Mouse (Mus musculus): ENCODE results near the gene Nupr1.

The Nupr1 gene

GRCm38 (mm10) chr7:126643244-126643617, 12.6 kb upstream of the Nupr1 start:
- peak in 1 of 2 experiments; percentile 9 for DNase-seq (ENCODE audit: low spot score in 2 of 2)

- no peak for DNase-seq (ENCODE audit: low spot score in 2 of 2)
Measured at GRCm38 (mm10) chr7:126642545-126643243, 12.0 kb upstream of the Nupr1 start.

DNA sequence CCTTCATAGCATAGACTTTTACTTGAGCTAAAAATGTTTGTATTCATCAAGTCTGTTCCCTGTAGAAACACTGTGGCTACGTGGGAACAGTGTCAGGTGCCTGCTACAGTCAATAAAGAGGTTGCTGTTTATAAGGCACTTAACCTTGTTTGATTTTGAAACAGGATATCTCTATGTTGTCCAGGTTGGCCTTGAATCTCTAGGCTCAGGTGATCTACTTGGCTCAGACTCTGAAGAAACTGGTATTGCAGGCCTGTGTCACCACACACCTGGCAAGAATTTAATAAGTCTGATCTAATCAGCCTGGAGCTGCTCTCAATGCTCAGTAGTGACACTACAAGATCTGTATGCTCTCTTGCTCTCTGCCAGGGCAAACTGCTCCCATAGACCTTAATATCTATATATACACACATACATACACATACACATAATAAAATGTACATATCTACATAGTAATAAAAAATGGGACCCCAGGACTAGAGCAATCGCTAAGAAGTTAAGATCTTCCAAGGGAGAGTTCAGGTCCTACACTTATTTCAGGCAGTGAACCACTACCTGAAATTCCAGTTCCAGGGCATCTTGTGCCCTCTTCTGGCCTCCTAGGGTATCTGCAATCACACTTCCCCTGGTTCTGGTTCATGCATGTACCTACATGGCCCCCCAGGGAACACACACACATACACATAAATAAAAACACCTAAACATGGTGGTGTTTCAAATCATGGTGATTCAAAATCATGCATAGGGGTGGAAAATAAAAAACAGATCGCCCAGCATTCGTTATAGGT, 6.3 kb upstream of the Nupr1 start:
- peak; percentile 20 to 40 for DNase-seq (ENCODE audit: low spot score in 2 of 2)

GRCm38 (mm10) chr7:126635375-126635774, 4.7 kb upstream of the Nupr1 start:
- no peak for DNase-seq (ENCODE audit: low spot score in 2 of 2)

- DNase-seq (ENCODE audit: low spot score in 2 of 2), result no peak
Measured at GRCm38 (mm10) chr7:126632478-126632877, 1.8 kb upstream of the Nupr1 start.

GRCm38 (mm10) chr7:126629915-126630314, 746 bp downstream of the Nupr1 start:
- no peak for DNase-seq (ENCODE audit: low spot score in 2 of 2)

GRCm38 (mm10) chr7:126628111-126628510, 2.5 kb downstream of the Nupr1 start:
- DNase-seq (ENCODE audit: low spot score in 2 of 2), result no peak

DNA sequence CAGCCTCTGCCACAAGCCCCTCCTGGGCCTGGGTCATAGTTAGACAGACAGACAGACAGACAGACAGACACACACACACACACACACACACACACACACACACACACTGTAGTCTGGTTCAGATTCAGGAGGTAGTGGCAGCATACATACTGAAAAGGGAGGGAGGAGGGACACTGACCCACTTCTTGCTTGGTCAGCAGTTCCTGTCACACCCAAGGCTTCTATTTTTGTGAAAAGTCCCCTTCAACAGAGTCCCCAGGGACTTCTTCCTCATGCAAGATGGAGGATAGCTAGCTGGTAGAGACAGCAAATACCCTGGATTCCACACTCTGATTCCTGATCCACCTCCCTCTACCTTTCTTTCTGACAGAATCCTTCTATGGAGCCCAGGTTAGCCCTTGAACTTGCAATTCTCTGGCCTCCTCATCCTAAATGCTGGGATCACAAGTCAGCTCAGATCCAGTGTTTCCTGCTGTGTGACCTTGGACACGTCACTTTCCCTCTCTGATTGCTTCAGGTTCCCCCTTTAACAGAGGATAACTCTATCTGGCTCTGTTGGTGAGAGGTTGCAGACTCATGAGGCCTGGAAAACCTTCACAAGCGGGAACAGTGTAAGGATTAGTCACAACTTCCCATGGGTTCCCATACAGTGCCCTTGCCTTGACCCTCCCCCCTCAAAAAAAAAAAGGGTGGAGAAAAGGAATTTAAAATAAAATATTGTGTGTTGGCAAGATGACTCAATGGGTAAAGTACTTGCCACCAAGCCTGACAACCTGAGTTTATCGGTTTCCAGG, 4.7 kb downstream of the Nupr1 start:
- DNase-seq (ENCODE audit: low spot score in 2 of 2), result no peak

DNA sequence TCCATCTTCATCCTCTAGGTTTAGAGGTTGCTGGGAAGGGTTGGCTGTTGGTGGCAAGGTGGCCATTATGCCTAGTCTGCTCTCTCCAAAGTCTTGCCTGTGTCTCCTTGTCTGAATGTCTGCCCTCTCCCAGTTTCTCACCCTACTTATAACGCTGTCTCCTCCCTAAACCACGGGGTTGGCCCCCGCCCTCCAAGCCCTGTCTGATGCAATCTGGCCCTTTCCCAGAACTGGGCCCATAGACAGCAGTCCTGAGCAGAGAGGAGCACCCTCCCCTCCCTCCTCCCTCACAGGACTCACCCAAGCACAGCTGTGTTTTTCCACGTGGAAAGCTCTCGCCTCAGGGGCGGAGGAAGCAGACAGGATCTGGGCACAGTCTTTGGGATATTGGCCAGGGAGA, 5.3 kb downstream of the Nupr1 start:
- peak; percentile 32 to 40 for DNase-seq (ENCODE audit: low spot score in 2 of 2)

DNA sequence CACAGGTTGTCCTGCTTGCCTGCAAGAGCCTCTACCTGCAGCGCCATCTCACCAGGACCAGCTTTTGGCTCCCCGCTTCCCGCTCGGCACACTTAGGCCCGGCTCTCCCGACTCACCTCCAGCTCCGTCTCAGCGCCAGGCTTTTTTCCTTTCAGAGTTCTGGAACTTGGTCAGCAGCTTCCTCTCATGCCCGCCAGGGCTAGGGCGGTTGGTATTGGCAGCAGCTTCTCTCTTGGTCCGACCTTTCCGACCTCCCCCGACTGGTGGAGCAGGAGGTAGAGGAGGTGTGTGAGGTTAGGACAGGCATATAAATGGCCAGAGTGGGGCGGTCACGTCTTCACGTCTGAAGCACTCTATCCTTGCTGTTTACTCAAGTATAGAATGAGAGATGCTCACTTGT, 5.9 kb downstream of the Nupr1 start:
- DNase-seq (ENCODE audit: low spot score in 2 of 2), result no peak

DNA sequence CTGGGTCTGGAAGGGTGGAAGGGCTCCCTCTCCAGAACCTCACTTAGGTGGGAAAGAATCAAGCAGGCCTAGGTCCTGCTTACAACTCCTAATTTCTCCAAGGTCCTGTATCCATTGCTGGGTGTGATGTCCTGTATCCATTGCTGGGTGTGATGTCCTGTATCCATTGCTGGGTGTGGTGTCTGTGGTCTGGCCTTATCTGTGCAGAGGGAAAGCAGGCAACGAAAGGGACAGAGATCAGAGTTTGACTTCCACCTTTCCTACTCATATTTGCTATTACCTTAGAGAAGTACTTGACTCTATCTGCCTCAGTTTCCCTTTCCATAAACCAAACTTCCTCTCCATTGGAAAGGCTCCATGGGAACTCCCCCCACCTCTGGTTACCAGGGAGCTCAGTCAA, 7.3 kb downstream of the Nupr1 start:
- DNase-seq (ENCODE audit: low spot score in 2 of 2), result no peak

DNA sequence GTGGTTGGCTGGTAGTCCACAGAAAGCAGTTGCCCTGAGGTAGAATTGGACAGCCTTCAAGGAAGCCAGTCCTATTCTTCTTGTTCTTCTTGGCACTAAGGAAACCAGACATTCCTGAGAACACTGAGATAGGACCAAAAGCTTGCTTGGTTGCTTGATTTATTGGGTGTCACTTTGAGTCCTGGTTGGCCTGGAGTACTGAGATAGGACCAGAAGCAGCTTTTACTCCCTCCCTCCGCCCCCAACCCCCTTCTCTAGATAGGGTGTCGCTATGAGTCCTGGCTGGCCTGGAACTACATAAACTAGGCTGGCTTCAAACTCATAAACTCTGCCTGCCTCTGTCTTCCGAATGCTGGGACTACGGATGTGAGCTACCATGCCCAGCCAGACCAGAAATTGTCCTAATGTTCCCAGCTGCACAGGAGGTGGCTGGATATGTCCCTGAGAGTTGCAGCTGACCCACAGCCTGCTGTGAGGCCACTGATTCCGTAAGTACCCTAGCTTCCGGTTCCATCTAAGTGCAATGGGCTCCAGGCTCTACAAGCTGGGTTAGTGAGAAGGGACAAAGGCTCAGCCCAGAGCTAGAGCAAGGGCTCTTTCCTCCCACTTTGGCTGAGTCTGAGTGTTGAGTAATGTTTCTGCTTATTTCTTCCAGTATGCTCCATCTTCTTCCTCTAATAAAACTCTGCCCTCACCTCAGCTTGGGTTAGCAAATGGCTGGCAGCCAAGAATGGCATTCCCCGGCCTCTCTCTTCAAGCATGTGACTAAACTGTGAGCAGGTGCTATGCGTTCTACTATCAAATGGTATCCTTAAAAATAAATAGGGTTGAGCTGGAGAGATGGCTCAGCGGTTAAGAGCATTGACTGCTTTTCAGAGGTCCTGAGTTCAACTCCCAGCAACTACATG, 9.0 kb downstream of the Nupr1 start:
- no peak for DNase-seq (ENCODE audit: low spot score in 2 of 2)

DNA sequence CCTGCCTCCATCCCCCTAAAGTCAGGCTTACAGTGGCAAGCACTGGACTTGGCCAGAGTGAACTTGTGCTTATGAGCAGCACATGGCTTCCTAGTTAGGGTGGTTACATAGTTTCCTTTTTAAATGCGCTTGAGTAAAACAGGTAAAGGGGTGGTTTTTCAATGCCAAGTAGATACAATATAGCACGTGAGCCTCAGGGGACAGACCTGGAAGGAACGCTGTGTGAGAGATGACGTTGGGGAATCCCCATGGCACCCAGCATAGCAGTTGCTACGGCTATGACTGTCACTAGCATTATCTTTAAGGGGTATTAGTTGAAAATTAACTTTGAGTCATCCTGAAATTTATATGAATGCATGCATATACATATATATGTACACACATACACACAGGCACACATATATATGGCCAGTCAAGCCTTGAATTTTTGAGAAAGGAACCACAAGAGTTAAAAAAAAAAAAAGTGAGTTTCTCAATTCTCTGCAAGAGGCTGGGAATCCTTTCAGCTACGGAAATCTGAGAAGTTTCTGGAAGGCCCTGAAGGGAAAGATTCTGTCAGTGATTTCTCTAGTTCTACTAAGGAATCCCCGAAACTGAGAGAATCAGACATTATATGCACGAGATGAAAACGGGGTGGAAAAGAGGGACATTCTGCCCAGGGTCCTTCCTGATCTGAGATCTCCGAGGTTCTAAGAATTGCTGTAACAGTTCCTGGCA, 10.9 kb downstream of the Nupr1 start:
- DNase-seq (ENCODE audit: low spot score in 2 of 2), result no peak

- no peak for DNase-seq (ENCODE audit: low spot score in 2 of 2)
Measured at GRCm38 (mm10) chr7:126616707-126617106, 14.0 kb downstream of the Nupr1 start.

DNA sequence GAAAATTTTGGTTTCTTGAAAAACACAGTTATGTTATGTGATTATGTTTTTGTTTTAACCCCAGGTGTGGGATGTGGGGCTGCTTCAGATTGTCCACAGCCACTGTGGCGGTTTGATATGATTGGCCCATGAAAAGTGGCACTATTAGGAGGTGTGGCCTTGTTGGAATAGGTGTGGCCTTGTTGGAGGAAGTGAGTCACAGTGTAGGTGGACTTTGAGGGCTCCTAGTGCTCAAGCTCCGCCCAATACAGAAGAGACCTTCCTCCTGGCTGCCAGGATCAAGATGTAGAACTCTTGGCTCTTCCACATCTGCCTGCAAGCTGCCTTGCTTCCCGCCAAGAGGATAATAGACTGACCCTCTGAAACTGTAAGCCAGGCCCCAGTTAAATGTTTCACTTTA, 17.9 kb downstream of the Nupr1 start:
- no peak for DNase-seq (ENCODE audit: low spot score in 2 of 2)

- no peak for DNase-seq (ENCODE audit: low spot score in 2 of 2)
Measured at GRCm38 (mm10) chr7:126607796-126608195, 22.9 kb downstream of the Nupr1 start.

DNA sequence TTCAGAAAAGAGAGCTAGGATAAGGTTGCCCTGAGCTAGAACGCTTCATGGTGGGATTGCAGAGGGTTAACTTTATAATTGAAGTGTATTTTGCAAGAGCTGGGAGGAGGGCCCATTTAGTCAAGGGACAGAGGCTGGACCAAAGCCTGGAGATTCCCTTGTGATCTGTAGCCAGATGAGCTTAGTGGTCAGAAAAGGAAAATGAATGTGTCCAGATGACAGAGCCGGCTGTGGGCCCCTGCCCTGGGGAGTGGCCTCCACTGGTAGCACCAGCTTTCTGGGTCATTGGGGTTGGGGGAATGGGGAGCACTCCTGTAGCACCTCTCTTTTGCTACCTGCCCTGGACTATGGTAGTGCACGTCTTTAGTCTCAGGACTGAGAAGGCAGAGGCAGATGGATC, 23.6 kb downstream of the Nupr1 start:
- no peak for DNase-seq (ENCODE audit: low spot score in 2 of 2)

DNA sequence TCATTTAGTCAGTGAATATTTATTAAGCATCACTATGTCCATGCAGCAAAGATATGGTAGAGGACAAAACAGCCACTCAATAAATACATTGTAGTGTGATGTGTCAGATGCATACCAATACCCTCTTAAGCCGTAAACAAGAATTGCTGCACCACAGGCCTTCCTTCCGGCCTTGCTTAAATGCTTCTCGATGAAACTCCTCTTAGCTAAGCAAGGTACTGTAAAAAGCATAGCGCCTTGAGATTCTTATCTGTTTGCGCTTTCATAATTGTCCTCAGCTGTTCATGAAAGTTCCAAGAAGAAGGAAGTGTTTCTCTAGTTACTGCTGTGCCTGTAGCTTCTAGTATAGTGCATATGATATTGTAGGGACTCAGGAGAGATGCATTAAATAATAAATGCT, 24.1 kb downstream of the Nupr1 start:
- no peak for DNase-seq (ENCODE audit: low spot score in 2 of 2)

DNA sequence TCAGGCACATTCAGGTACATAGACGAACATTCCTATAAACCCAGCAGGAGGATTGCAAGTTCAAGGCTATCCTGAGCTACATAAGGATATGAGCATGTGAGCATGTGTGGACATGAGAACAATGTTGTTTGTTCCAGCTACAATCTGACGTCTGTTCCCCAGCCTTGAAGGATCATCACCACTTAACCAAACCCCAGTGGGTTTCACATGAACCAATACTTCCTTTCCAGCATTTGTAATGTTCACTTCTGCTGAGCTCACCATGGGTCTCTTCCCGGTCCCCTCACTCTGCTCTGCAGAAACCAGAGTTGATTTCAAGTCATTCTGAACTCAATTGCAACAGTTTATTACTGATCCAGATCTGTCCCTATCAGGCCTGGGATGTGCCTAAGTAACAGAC, 28.0 kb downstream of the Nupr1 start:
- no peak for DNase-seq (ENCODE audit: low spot score in 2 of 2)

- DNase-seq (ENCODE audit: low spot score in 2 of 2), result no peak
Measured at GRCm38 (mm10) chr7:126601896-126602295, 28.8 kb downstream of the Nupr1 start.

DNA sequence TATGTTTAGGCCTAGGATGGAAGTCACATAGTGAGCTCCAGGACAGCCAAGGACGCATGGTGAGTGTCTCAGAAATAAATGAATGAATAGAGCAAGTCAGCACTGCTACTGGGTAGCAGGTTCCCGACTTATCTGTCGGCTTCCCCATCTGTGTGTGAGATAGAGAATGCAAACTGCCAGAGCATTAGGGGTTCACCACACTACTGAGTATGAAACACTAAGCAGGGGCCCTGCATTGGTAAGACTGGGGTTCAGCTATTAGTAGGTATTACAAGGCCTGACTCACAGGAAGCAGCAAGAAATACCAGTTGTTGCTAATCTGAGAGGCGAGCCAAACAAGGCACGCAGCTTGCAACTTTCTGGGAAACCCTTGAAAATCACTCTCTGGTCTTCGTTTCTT, 31.7 kb downstream of the Nupr1 start:
- DNase-seq (ENCODE audit: low spot score in 2 of 2), result no peak

Measured in frontal cortex, postnatal 36 days (tissue).